Mouse (Mus musculus): Measurements from ENCODE around the gene Inpp5f.
"Not testable (repeated sequence)": the region's sequence is repeated elsewhere in the genome, so short reads cannot be mapped to it uniquely, and the experiment has no call there.

The Inpp5f gene

GRCm38 (mm10) chr7:128656970-128657369 lies 45.8 kb downstream of the Inpp5f start:
- no peak for ATAC-seq (ENCODE audit: low TSS enrichment)

DNA sequence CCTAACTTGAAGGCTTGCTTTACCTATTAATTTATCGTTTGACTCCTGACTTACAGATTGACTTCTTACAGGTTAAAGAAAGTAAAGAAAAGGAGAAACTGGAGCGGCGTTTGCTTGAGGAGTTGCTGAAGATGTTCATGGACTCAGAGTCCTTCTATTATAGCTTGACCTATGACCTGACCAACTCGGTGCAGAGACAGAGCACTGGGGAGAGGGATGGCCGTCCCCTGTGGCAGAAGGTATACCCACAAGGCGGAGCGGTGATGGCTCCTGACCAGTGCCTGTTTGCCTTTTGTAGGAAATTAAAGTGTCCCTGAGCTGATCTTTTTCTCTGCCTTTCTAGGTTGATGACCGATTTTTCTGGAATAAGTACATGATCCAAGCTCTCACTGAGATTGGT lies 52.8 kb downstream of the Inpp5f start:
- ATAC-seq (ENCODE audit: low TSS enrichment) = no peak

GRCm38 (mm10) chr7:128664861-128665377 lies 53.8 kb downstream of the Inpp5f start:
- no peak for ATAC-seq (ENCODE audit: low TSS enrichment)

GRCm38 (mm10) chr7:128667788-128668187 lies 56.7 kb downstream of the Inpp5f start:
- peak; percentile 14; the same call in 1 of the 2 replicates for ATAC-seq (ENCODE audit: low TSS enrichment)

DNA sequence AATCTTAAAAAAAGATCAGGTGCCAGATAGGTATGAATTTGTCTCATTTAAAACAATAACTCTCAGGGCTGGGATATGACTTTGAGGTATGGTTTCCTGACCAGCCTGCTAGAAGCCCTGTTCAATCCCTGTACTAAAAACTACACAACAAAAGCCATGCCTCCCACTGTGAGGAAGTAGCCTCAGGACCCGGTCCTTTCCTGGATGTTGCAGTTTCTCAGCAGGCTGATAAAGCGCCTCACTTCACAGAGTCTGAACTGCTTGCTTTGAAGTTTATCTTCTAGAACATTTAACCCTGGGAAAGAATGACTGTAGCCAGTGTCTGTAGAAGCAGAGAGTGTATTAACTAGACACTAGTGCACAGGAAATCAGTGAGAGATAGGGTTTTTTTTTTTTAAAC lies 57.7 kb downstream of the Inpp5f start:
- no peak for ATAC-seq (ENCODE audit: low TSS enrichment)

- ATAC-seq (ENCODE audit: low TSS enrichment) = peak; percentile 91
Observed at GRCm38 (mm10) chr7:128671952-128672351, 60.8 kb downstream of the Inpp5f start.

- peak; percentile 68; the same call in 1 of the 2 replicates for ATAC-seq (ENCODE audit: low TSS enrichment)
Observed at GRCm38 (mm10) chr7:128672408-128673010, 61.4 kb downstream of the Inpp5f start.

DNA sequence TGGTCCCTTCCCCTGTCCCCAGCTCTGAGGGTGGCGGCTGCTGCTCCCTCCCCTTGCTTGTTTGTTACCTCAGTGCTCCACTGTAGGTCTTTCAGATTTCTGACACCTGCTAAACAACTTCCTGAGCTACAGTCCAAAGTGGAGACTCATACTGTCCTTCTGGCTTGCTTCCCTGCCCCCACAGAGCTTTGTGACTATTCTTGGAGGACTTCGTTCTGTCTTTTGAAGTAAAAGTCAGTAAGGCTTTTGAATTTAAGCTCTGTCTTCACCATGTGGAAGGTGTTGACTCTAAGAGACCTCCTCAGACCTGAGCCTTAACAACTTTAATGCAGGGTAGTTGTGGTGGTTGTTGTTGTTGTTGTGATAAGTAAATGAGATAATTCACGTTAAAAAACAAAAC lies 67.4 kb downstream of the Inpp5f start:
- no peak for ATAC-seq (ENCODE audit: low TSS enrichment)

- ATAC-seq (ENCODE audit: low TSS enrichment) = peak; percentile 11; the same call in 1 of the 2 replicates
Observed at GRCm38 (mm10) chr7:128687821-128688564, 76.9 kb downstream of the Inpp5f start.

GRCm38 (mm10) chr7:128689347-128689746 lies 78.2 kb downstream of the Inpp5f start:
- ATAC-seq (ENCODE audit: low TSS enrichment) = no peak

DNA sequence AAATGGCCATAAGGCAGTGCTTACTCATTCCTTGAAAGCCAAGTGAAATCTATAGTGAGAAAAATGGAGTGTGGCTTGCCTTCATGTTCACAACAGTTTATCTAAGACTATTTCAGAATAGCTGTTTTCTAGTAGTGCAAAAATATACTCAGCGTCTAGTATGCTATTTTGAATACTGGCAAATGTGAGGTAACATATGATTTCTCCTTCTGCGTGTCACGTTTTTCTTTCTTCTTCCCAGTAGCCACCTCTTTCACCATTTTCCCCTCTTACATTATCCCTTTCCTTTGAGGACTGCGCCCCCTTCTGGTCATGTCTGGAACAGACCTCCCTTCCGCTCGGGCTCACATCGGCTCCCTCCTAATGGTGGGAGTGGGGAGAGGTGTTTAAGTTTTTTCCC lies 78.9 kb downstream of the Inpp5f start:
- peak; percentile 66 for ATAC-seq (ENCODE audit: low TSS enrichment)

DNA sequence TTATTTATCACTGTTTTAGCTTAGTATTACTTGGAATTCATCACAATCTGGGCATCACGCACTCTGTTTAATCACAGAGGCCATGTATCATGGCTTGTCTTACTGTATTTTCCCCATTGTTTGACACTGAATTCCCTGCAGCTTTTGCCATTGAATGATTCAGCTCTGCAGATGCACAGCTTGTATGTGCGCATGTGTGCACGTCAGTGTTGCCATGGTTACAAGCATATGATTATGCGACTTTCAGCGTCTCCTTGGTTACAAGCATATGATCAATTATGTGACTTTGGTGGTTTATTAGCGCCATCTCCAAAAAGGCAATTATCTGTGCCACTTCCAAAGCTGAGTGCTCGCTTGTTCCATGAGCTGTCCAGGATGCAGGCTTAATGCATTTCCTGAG lies 79.7 kb downstream of the Inpp5f start:
- ATAC-seq (ENCODE audit: low TSS enrichment) = peak; percentile 77

GRCm38 (mm10) chr7:128692163-128692562 lies 81.0 kb downstream of the Inpp5f start:
- ATAC-seq (ENCODE audit: low TSS enrichment) = no peak

- no peak for ATAC-seq (ENCODE audit: low TSS enrichment)
Observed at GRCm38 (mm10) chr7:128694848-128695247, 83.7 kb downstream of the Inpp5f start.

DNA sequence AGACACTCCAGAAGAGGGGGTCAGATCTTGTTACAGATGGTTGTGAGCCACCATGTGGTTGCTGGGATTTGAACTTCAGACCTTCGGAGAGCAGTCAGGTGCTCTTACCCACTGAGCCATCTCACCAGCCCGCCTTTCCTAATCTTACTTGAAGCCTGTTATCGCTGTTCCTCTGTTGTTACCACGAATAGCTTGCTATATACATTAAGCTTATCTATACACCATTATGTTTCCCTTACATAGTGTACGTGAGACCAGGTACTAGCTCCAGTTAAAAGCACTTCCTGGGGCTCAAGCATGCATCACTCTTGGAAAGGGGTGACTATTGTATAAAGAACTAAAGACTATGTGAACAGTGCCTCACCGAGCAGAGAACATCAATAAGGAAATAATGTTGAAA lies 88.8 kb downstream of the Inpp5f start:
- ATAC-seq (ENCODE audit: low TSS enrichment) = not testable (repeated sequence)

DNA sequence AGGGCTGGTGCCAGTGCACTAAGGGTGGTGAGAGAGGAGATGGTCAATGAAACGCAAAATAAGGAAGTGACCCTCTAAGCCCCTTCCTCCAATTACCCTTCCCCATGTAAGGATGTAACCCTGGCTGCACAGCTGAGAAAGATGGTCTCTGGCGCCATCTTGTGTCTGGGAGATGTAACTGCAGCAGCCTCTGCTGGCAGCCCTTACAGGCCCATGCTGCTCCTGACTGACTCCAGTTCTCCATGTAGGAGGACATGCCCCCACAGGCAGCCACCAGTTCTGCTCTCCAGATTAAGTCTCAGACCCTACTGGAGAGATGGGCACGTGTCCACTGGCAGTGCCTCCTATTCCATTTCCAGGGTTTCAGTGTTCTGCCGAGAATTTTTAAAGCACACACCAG lies 94.6 kb downstream of the Inpp5f start:
- peak; percentile 81 for ATAC-seq (ENCODE audit: low TSS enrichment)

DNA sequence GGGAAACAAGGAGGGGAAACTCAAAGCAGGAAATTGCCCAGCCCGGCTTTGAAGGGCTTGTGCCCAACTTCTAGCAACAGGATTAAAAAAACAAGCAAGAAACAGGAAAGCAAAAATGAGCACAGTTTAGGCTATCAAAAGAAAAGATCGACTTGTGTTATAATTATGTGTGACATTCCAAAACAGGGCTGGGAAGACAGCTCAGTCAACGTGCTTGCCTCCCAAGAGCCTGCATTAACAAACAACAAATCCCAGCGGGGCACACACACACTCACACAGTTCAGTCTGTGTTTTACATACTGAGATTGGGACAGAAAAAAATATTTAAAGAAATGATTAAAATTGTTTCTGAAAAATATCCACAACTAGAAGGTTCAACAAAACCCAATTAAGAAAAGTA lies 106.9 kb downstream of the Inpp5f start:
- no peak for ATAC-seq (ENCODE audit: low TSS enrichment)

DNA sequence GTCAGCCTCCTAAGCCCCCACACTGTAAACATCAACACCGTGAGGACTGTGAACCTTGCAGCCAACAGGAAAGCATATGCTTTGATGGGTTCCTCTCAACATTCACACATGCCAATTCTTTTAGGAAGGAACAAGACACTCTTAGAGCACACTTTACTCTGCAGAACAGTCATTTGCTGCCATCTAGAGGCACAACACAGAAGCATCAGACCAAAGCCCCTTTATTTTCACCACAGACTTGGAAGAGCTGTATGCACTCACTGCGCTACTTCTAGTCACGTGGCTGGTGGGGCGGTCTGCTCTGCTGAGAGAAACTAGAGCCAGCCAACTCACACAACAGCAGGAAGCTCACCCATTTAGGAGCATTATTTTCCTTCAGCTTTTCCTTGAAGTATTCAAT lies 113.6 kb downstream of the Inpp5f start:
- peak; percentile 97 for ATAC-seq (ENCODE audit: low TSS enrichment)

- ATAC-seq (ENCODE audit: low TSS enrichment) = peak; percentile 5; the same call in 1 of the 2 replicates
Observed at GRCm38 (mm10) chr7:128725189-128725588, 114.1 kb downstream of the Inpp5f start.

- ATAC-seq (ENCODE audit: low TSS enrichment) = no peak
Observed at GRCm38 (mm10) chr7:128726999-128727398, 115.9 kb downstream of the Inpp5f start.

DNA sequence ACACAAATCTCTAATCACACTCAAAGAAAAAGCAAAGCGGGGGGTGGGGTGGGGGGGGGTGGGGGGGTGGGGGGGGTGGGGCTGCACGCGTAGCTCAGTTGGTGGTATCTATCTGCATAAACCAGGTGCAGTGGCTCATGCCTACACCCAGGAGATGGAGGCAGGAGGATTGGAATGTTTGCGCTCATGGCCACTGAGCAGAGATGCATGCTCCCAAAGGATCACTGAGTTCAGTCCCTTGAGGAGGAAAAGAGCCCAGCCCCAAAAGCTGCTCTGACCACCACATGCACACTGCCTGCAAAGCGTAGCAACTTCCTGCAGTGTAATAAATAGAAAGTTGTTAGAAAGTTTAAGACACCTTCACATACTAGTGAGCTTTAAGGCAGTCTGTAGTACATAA lies 116.6 kb downstream of the Inpp5f start:
- ATAC-seq (ENCODE audit: low TSS enrichment) = no peak

DNA sequence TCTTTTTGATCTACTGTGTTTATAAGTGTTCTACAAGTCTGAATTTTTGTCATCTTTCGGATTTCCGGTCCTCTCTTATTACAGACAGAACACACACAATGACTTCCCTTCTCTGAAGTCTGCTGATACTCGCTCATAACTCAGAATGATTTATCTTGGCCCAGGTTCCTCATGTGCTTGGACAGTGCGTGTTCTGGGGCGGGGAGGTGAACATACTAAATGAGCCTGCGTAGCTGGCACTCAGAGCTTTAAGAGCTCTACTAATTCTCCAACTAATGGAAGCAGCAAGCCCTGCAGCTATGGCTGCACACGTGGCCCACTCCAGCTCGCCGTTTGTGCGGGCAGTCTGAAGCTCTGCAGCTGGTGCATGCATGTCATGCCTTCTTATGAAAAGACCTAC lies 117.6 kb downstream of the Inpp5f start:
- no peak for ATAC-seq (ENCODE audit: low TSS enrichment)

DNA sequence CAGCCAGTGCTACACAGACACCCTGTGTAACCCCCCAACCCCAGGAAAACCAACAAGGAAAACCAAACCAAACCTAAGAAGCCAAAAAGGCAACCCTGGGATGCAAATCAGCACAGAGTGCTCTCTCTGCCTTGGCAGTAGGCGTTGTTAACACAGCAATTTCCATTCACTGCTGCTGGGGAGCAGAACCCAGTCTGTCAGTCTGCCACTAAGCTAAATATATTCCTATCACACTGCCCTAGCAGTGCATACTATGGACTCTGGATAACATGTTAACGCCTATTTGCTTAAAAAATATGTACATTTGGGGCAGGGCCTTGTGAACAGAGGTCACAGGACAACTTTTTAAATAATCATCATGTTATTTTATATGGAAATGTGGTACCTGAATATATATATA lies 120.5 kb downstream of the Inpp5f start:
- ATAC-seq (ENCODE audit: low TSS enrichment) = peak; percentile 82; the same call in 1 of the 2 replicates
